Mouse (Mus musculus) brain, embryonic 14.5 days (tissue): Measurements from ENCODE around the gene Lmbr1l.

Experiments
- CTCF ChIP-seq: fragments of 200-500 bp; IDR thresholded peaks from 2 replicates; pipeline ENCODE4 v1.5.1; 2012; ENCODE audit warnings: inconsistent platforms, mild to moderate bottlenecking, moderate library complexity, borderline replicate concordance; ENCODE audit not compliant: insufficient read depth, insufficient read length; ENCODE audit errors: extremely low read depth
- POLR2A ChIP-seq: fragments of 200-500 bp; IDR thresholded peaks from 2 replicates; pipeline ENCODE4 v1.6.1; 2012; ENCODE audit warnings: mild to moderate bottlenecking, inconsistent platforms, borderline replicate concordance; ENCODE audit not compliant: poor library complexity, insufficient read depth, insufficient read length, severe bottlenecking; ENCODE audit errors: extremely low read depth

- TF ChIP-seq CTCF (no peak), POLR2A (peak; percentile 49; the same call in 1 of the 2 replicates)
Observed at GRCm38 (mm10) chr15:98917538-98918498, at the start of gene Lmbr1l.
